8 mouse cellular contexts compared by ENCODE assay signal in genomic region chr14:31494349-31494974, GRCm38 (mm10). TPM values are rescaled to one million over a fixed set of nuclear protein-coding genes. Genes with fewer than 3 reads are reported as not detected.
DNase-seq lines count a peak whose midpoint lies in the region; ATAC-seq and TF ChIP-seq lines count a peak whose summit lies in the region.

Eaf1 (plus strand) TSS chr14:31494399.

- no peak for DNase-seq in kidney, adult 2 months
- DNase-seq in kidney, adult 11 months, result no peak
- DNase-seq in NIH3T3 (ENCODE audit: low read depth), result peak; percentile 64
- DNase-seq in hindbrain, embryonic 10.5 days (ENCODE audit: low spot score), result no peak
- DNase-seq in limb, embryonic 10.5 days (ENCODE audit: low spot score), result no peak
- no peak for DNase-seq in retina, embryonic 14.5 days (ENCODE audit: low spot score)

- TF ChIP-seq CTCF in kidney, adult 2 months (conservative IDR thresholded peaks at IDR 0.05; ENCODE audit: insufficient read depth, insufficient read length, low read depth, low read length), result no peak

- no peaks in the 10 kb centered on the region for H3K9me3 ChIP-seq in erythroblast, embryonic 14.5 days (ENCODE audit: control insufficient read depth, low read length)
- H3K9me3 ChIP-seq in hindbrain, embryonic 10.5 days, result no peaks in the 10 kb centered on the region
- H3K9me3 ChIP-seq in limb, embryonic 10.5 days (replicated peaks), result no peaks in the 10 kb centered on the region
- no peaks in the 10 kb centered on the region for H3K9me3 ChIP-seq in midbrain, embryonic 12.5 days

- H3K27ac ChIP-seq in kidney, adult 2 months (ENCODE audit: insufficient read depth, low read depth, low read length), result peak within 1 kb of the TSS; percentile 84
- peak within 1 kb of the TSS; percentile 96 for H3K27ac ChIP-seq in hindbrain, embryonic 10.5 days
- H3K27ac ChIP-seq in limb, embryonic 10.5 days, result peak within 1 kb of the TSS; percentile 95
- peak within 1 kb of the TSS; percentile 88 for H3K27ac ChIP-seq in midbrain, embryonic 12.5 days (replicated peaks)

- peak within 1 kb of the TSS; percentile 87 for H3K4me3 ChIP-seq in kidney, adult 2 months (ENCODE audit: insufficient read depth, low read depth, low read length)
- peak within 1 kb of the TSS; percentile 70 for H3K4me3 ChIP-seq in erythroblast, embryonic 14.5 days (replicated peaks)
- peak within 1 kb of the TSS; percentile 76 for H3K4me3 ChIP-seq in hindbrain, embryonic 10.5 days
- peak within 1 kb of the TSS; percentile 93 for H3K4me3 ChIP-seq in limb, embryonic 10.5 days
- H3K4me3 ChIP-seq in midbrain, embryonic 12.5 days, result peak within 1 kb of the TSS; percentile 77

- no peak for TF ChIP-seq POLR2A in kidney, adult 2 months (IDR thresholded peaks at IDR 0.05; ENCODE audit: low read depth, low read length)

- H3K4me2 ChIP-seq in midbrain, embryonic 12.5 days (replicated peaks), result peak within 1 kb of the TSS; percentile 97

- no peaks in the 10 kb centered on the region for H3K36me3 ChIP-seq in kidney, adult 2 months (ENCODE audit: control insufficient read depth, insufficient read depth, low read length)
- H3K36me3 ChIP-seq in erythroblast, embryonic 14.5 days (ENCODE audit: control insufficient read depth), result peaks cover 68% of the 10 kb centered on the region
- peaks cover 55% of the 10 kb centered on the region for H3K36me3 ChIP-seq in hindbrain, embryonic 10.5 days
- peaks cover 61% of the 10 kb centered on the region for H3K36me3 ChIP-seq in limb, embryonic 10.5 days
- peaks cover 34% of the 10 kb centered on the region for H3K36me3 ChIP-seq in midbrain, embryonic 12.5 days

- H3K27me3 ChIP-seq in kidney, adult 2 months (replicated peaks; ENCODE audit: control insufficient read depth, insufficient read depth, low read length), result no peaks in the 10 kb centered on the region
- H3K27me3 ChIP-seq in erythroblast, embryonic 14.5 days (ENCODE audit: control insufficient read depth), result no peaks in the 10 kb centered on the region
- H3K27me3 ChIP-seq in hindbrain, embryonic 10.5 days (ENCODE audit: insufficient read depth, poor library complexity, severe bottlenecking), result no peaks in the 10 kb centered on the region
- no peaks in the 10 kb centered on the region for H3K27me3 ChIP-seq in limb, embryonic 10.5 days (ENCODE audit: low read depth, poor library complexity, severe bottlenecking)
- no peaks in the 10 kb centered on the region for H3K27me3 ChIP-seq in midbrain, embryonic 12.5 days

- WGBS in kidney, adult 2 months, result under 1% methylated on average over 37 of the region's 37 CpGs
- WGBS in hindbrain, embryonic 10.5 days, result 1% methylated on average over 37 of the region's 37 CpGs
- WGBS in limb, embryonic 10.5 days, result 1% methylated on average over 37 of the region's 37 CpGs
- WGBS in midbrain, embryonic 12.5 days, result 2% methylated on average over 37 of the region's 37 CpGs

- H3K4me1 ChIP-seq in kidney, adult 2 months (ENCODE audit: control insufficient read depth, insufficient read depth, low read length), result peaks cover 11% of the 10 kb centered on the region; the same call in 1 of the 2 replicates
- H3K4me1 ChIP-seq in erythroblast, embryonic 14.5 days (ENCODE audit: control insufficient read depth), result peaks cover 53% of the 10 kb centered on the region
- peaks cover 27% of the 10 kb centered on the region for H3K4me1 ChIP-seq in hindbrain, embryonic 10.5 days (replicated peaks)
- H3K4me1 ChIP-seq in limb, embryonic 10.5 days, result peaks cover 24% of the 10 kb centered on the region
- H3K4me1 ChIP-seq in midbrain, embryonic 12.5 days, result peaks cover 37% of the 10 kb centered on the region

- peak; percentile 44 for ATAC-seq in midbrain, embryonic 12.5 days (ENCODE audit: low FRiP score, low read depth)

- peak within 1 kb of the TSS; percentile 90 for H3K9ac ChIP-seq in midbrain, embryonic 12.5 days (replicated peaks)

RNA-seq across cellular contexts. Expression of gene Eaf1, which starts in this region (rescaled TPM):
- 34.3 and 34.7 TPM in 2 replicates for polyA plus RNA-seq in kidney, adult 2 months (2012; rRNA removed)
- polyA plus RNA-seq in erythroblast, embryonic 14.5 days (2012), result 18.0 and 27.2 TPM in 2 replicates
- polyA plus RNA-seq in hindbrain, embryonic 10.5 days (2016; fragmentation: Nextera tagmentation; extraction: Ambion mirVana), result 19.3 and 25.1 TPM in 2 replicates
- 36.9 and 39.7 TPM in 2 replicates for polyA plus RNA-seq in limb, embryonic 10.5 days (2016; fragmentation: Nextera tagmentation; extraction: Ambion mirVana)
- polyA plus RNA-seq in midbrain, embryonic 12.5 days (2016; fragmentation: Nextera tagmentation; extraction: Ambion mirVana), result 19.7 and 20.3 TPM in 2 replicates
